Mouse (Mus musculus) kidney, embryonic 15.5 days (tissue): ENCODE measurements around the gene Fpr3. TPM values are rescaled to one million over a fixed set of nuclear protein-coding genes. Genes with fewer than 3 reads are reported as not detected.
"Not testable (repeated sequence)": the region's sequence is repeated elsewhere in the genome, so short reads cannot be mapped to it uniquely, and the experiment has no call there.

ENCODE experiments used
- ATAC-seq: fragments of 200-750 bp; cut with Nextera tagmentation; replicated peaks from 2 replicates; pipeline ENCODE4 v1.8.0; 2017; ENCODE audit warnings: moderate TSS enrichment; ENCODE audit not compliant: low FRiP score
- H3K27ac ChIP-seq: fragments of 300-500 bp; sonication (generic); 2 replicates; pipeline ENCODE4 v1.5.1; 2015; ENCODE audit warnings: mild to moderate bottlenecking, inconsistent platforms
- H3K27me3 ChIP-seq: fragments of 300-500 bp; sonication (generic); 2 replicates; pipeline ENCODE4 v1.6.1; 2015; ENCODE audit warnings: inconsistent platforms
- H3K36me3 ChIP-seq: fragments of 300-500 bp; sonication (generic); 2 replicates; pipeline ENCODE4 v1.6.1; 2015; ENCODE audit warnings: inconsistent platforms
- H3K4me1 ChIP-seq: fragments of 300-500 bp; sonication (generic); 2 replicates; pipeline ENCODE4 v1.6.1; 2015; ENCODE audit warnings: inconsistent platforms
- H3K4me2 ChIP-seq: fragments of 300-500 bp; sonication (generic); 2 replicates; pipeline ENCODE4 v1.6.1; 2015; ENCODE audit warnings: moderate library complexity, mild to moderate bottlenecking, inconsistent platforms
- H3K4me3 ChIP-seq: fragments of 300-500 bp; sonication (generic); replicated peaks from 2 replicates; pipeline ENCODE4 v1.5.1; 2015; ENCODE audit warnings: mild to moderate bottlenecking, inconsistent platforms
- H3K9ac ChIP-seq: fragments of 300-500 bp; sonication (generic); 2 replicates; pipeline ENCODE4 v1.6.1; 2015; ENCODE audit warnings: mild to moderate bottlenecking, inconsistent platforms
- H3K9me3 ChIP-seq: fragments of 300-500 bp; sonication (generic); replicated peaks from 2 replicates; pipeline ENCODE4 v1.6.1; 2016; ENCODE audit warnings: inconsistent platforms
- WGBS: fragments of 180-500 bp; shearing (Covaris S2); methylation state at CpG from one replicate; pipeline ENCODE4 v1.1.7; 2015; ENCODE audit warnings: mixed read lengths; 5-methylcytosine and 5-hydroxymethylcytosine counted together
- polyA plus RNA-seq: library from polyadenylated mRNA; unstranded; fragments of >200 nt; fragmentation: Nextera tagmentation; extraction: Ambion mirVana; gene quantifications from 2 replicates; pipeline ENCODE4 v1.2.1, GENCODE M21; 2015

Fpr3 gene
- polyA plus RNA-seq, result not detected in 2 replicates

DNA sequence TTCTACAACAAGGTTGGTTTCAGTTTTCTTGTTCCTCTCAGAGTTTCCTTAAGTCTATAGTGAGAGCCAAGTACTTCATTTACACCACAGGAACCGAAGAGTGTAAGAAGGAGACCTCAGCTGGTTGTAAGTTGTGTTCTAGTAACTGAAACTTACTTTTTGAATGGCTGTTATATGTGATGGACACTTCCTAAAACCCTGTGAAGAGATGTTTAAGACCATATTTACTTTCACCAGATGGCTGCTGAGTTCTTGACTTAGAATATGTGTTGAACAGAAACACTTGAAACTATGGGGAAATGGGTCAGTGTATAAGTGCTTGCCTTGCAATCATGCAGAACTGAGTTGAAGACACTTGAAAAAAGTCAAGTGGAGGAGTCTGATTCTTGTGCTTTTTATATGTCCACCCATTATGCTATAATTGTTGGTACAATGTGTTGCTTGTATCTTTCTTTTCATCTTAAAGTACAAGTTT, at the start of gene Fpr3, which contains the start of gene Fpr2:
Fpr3 (plus strand) TSS at position 79 of the 475 bp plus-strand sequence.
Fpr2 (plus strand) TSS at position 51 of the 475 bp plus-strand sequence.
- 0 out of 2 replicates have a peak, but pooled peaks cover 2% of the 10 kb centered on the region for H3K27me3 ChIP-seq
- no peaks in the 10 kb centered on the region for H3K4me1 ChIP-seq
- no peak within 1 kb of the TSS for H3K4me2 ChIP-seq
- no peaks in the 10 kb centered on the region for H3K9me3 ChIP-seq
- no peak for ATAC-seq
- H3K36me3 ChIP-seq, result no peaks in the 10 kb centered on the region
- WGBS, result 63% methylated on average over 1 of the region's 1 CpGs
- H3K9ac ChIP-seq, result no peak within 1 kb of the TSS
- no peak within 1 kb of the TSS for H3K4me3 ChIP-seq
- H3K27ac ChIP-seq, result no peak within 1 kb of the TSS

DNA sequence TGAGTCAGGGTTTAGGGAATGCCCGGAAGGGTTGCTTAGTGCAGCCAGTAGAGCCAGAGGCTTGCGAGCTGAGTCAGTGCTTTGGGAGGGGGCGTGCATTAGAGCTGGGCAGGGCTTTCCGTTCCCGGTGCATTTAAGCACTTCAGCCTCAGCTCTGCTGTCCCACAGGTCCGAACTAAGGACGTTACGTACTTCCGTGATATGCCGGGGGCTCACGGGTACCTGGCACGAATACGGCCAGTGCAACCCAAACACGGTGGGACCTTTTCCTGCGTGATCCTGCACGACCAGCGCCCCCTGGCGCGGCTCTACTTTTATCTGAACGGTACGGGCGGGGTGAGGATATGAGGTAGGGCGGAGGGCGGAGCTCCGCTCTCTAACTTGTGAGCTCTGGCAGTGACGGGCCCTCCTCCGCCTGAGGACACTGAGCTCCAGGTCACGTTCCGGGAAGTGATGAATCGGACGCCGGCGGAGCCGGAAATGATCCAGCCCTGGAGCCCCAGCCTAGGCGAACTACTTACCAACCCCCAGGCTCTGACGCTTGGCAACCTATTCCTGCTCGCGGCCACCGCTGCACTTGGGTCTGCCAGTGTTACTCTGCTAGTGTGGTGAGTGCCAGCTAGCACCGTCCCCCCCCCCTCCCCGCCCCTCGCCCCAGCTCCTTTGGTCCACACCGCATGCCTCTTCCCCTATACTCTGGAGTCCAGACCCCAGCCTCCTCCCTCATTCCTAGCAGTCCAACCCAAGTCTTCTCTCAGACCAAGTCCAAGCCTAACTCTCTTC, 49.5 kb upstream of the Fpr3 start:
- under 1% methylated on average over 41 of the region's 43 CpGs for WGBS
- H3K27ac ChIP-seq, result peak overlapping the region; percentile 91
- H3K4me2 ChIP-seq, result peak overlapping the region; percentile 71

DNA sequence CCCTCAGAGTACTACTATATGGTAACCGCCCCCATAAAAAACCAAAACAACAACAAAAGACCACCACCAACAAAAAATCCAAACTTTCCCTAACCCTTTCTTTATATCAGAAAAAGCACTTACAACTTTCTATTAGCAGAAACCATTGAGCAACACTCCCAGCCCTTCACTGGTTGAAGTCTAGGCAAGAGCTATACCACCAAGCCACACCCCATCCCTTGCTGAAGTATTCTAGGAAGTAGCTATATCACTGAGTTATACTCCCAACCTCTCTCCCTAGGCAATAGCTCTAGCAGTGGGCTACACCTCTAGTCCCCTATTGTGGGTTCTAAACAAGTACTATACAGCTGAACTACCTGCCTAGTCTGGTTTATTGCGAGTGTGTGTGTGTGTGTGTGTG, 48.4 kb upstream of the Fpr3 start:
- no peak overlapping the region for H3K4me2 ChIP-seq

More for the DNA sequence above, 49.5 kb upstream of the Fpr3 start:
- H3K9ac ChIP-seq, result peak overlapping the region; percentile 47
- peak overlapping the region; percentile 49 for H3K4me3 ChIP-seq
- H3K36me3 ChIP-seq, result peaks cover 76% of the 10 kb centered on the region
- H3K9me3 ChIP-seq, result no peaks in the 10 kb centered on the region
- H3K4me1 ChIP-seq, result peaks cover 54% of the 10 kb centered on the region
- H3K27me3 ChIP-seq, result no peaks in the 10 kb centered on the region
- ATAC-seq, result peak; percentile 98

DNA sequence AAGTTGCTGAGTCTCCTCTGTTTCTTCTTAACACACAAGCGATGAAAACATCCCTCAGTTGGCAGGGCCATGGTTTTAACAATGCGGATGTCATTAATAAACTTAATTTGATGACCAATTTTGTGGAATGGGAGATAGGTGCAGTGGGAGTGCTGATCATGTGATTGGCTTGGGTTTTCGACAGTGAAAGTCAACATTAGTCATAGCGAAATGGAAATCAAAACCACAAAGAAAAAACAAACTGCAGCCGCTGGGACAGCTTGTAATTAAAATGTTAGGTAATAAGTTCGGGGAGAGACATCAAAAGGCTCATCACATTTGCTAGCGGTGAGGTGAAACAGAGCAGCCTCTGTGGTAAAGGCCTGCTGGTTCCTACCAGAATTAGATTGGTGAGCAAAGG, 46.9 kb upstream of the Fpr3 start:
- H3K9me3 ChIP-seq, result no peaks in the 10 kb centered on the region
- 89% methylated on average over 7 of the region's 7 CpGs for WGBS

More for the DNA sequence above, 48.4 kb upstream of the Fpr3 start:
- H3K9ac ChIP-seq, result no peak overlapping the region
- H3K27me3 ChIP-seq, result no peaks in the 10 kb centered on the region
- WGBS, result 91% methylated on average over 2 of the region's 2 CpGs
- H3K4me1 ChIP-seq, result peaks cover 45% of the 10 kb centered on the region
- H3K9me3 ChIP-seq, result no peaks in the 10 kb centered on the region
- H3K4me3 ChIP-seq, result no peak overlapping the region
- peaks cover 65% of the 10 kb centered on the region for H3K36me3 ChIP-seq
- no peak for ATAC-seq
- no peak overlapping the region for H3K27ac ChIP-seq

DNA sequence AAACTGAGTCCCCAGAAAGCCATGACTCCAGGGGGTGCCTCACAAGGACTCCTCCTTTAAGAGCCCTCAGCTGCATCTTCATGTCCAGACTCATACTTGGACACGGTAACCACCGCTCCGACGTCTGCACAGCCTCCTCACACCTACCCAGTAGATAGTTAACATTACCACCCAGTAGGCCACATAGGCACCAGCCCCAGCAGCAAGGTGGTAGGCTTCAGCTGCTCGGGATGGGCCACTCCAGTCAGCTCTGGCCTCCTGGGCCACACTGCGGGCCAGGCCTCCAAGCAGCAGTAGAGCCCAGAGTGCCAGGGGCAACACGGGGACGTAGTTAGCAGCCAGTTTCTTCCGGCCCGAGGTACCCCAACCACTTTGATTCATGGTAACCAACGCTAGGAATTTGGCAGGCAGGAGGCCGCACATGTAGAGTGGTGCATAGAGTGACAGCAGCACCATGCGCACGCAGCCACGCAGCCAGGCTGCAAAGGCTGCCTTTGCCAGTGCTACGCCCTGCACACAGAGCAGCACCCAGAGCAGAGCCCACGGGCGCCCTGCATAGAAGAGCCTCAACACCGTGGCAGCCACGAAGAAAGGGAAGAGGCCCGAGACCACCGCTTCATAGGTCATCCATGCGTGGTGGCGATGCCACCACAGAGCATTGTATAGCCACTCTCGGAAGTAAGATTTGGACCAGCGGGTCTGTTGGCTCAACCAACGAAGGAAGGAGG, 44.0 kb upstream of the Fpr3 start:
- Histone ChIP-seq H3K36me3 (peaks cover 40% of the 10 kb centered on the region), H3K9me3 (no peaks in the 10 kb centered on the region), H3K4me2 (no peak overlapping the region), H3K4me1 (peaks cover 7% of the 10 kb centered on the region; the same call in 1 of the 2 replicates), H3K4me3 (no peak overlapping the region), H3K27ac (no peak overlapping the region), H3K27me3 (no peaks in the 10 kb centered on the region), H3K9ac (no peak overlapping the region)
- WGBS, result 75% methylated on average over 27 of the region's 27 CpGs
- ATAC-seq, result peak; percentile 37; the same call in 1 of the 2 replicates

More for the DNA sequence above, 46.9 kb upstream of the Fpr3 start:
- Histone ChIP-seq H3K4me2 (no peak overlapping the region), H3K36me3 (peaks cover 51% of the 10 kb centered on the region), H3K4me1 (peaks cover 29% of the 10 kb centered on the region), H3K4me3 (no peak overlapping the region), H3K9ac (no peak overlapping the region), H3K27me3 (no peaks in the 10 kb centered on the region), H3K27ac (no peak overlapping the region)
- no peak for ATAC-seq

DNA sequence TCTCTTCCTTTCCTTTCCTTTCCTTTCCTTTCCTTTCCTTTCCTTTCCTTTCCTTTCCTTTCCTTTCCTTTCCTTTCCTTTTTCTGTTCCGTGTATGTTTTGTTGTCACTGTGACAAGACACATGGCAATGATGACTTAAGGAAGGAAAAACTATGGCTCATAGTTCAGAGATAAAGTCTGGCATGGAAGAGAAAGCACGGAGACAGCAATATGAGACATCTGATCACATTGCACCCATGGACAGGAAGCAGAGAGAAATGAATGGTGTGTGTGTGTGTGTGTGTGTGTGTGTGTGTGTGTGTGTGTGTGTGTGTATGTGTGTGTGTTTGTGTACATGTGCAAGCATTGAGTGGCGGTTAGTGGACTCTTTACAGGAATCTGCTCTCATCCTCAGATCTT, 43.0 kb upstream of the Fpr3 start:
- not testable (repeated sequence) for H3K27me3 ChIP-seq, H3K27ac ChIP-seq, H3K9ac ChIP-seq, H3K9me3 ChIP-seq, ATAC-seq, H3K4me3 ChIP-seq, H3K4me1 ChIP-seq, H3K4me2 ChIP-seq
- 83% methylated on average over 3 of the region's 3 CpGs for WGBS
- H3K36me3 ChIP-seq, result peaks cover 38% of the 10 kb centered on the region

DNA sequence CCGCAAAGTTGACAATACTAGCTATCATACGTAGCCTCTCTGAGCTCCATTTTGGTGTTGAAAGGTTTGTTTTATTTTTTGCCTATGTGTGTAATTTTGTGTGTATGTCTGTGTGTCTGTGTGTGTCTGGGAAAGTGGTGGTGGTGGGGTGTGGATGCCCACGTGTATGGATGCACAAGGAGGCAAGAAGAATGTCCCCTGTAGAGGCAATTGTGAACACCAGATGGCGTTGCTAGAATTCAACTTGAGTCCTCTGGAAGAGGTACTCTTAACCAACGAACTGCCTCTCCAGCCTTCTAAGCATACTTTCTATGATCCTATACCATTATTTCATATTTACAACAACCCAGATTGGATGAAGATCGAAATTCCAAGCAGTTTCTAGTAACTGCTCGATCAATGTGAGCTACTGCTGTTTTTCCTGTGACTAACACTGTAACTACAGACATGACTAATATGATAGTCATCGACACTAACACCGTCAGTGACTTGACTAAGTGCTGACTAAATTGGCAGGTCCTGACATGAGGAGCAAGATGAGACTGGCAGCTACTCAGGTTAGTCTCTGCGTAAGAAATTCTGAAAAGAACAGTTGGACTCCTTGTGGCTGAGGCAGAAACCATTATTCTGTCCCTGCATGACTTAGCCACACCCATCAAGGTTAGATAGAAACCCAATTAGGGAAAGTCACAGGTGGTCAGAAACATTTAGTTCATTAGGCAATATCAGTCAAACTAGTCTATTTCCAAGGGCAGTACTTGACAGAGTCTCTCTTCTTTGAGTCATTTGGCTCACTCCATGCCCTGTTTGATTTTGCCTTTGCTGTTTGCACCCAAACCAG, 42.2 kb upstream of the Fpr3 start:
- H3K27me3 ChIP-seq, result peaks cover 11% of the 10 kb centered on the region
- H3K4me3 ChIP-seq, result no peak overlapping the region
- no peak overlapping the region for H3K4me2 ChIP-seq
- no peaks in the 10 kb centered on the region for H3K9me3 ChIP-seq
- peaks cover 5% of the 10 kb centered on the region for H3K4me1 ChIP-seq
- peaks cover 30% of the 10 kb centered on the region for H3K36me3 ChIP-seq
- ATAC-seq, result no peak
- no peak overlapping the region for H3K27ac ChIP-seq
- no peak overlapping the region for H3K9ac ChIP-seq
- WGBS, result 74% methylated on average over 10 of the region's 10 CpGs

DNA sequence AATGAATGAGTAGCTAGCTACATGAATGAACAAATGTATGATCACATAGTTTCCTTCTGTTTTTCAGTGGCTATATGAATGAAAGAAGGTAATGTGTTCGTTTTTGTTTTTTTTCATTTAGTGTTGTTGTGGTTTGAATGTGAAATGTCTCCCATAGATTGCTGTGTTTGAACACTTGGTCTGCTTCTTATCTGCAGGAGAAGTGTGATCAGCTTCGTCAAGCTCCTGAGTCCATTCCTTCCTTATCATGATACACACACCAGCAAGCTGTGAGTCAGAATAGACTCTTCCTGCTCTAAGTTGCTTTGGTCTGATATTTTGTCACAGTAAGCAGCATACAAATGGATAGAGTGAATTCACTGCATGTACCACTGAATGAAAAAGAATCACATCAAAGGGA, 38.7 kb upstream of the Fpr3 start:
- Histone ChIP-seq H3K4me3 (no peak overlapping the region), H3K9me3 (no peaks in the 10 kb centered on the region), H3K4me2 (no peak overlapping the region), H3K36me3 (0 out of 2 replicates have a peak, but pooled peaks cover 5% of the 10 kb centered on the region), H3K9ac (no peak overlapping the region), H3K27me3 (peaks cover 12% of the 10 kb centered on the region), H3K4me1 (peaks cover 5% of the 10 kb centered on the region), H3K27ac (no peak overlapping the region)
- ATAC-seq, result no peak
- WGBS, result 82% methylated on average over 2 of the region's 2 CpGs

DNA sequence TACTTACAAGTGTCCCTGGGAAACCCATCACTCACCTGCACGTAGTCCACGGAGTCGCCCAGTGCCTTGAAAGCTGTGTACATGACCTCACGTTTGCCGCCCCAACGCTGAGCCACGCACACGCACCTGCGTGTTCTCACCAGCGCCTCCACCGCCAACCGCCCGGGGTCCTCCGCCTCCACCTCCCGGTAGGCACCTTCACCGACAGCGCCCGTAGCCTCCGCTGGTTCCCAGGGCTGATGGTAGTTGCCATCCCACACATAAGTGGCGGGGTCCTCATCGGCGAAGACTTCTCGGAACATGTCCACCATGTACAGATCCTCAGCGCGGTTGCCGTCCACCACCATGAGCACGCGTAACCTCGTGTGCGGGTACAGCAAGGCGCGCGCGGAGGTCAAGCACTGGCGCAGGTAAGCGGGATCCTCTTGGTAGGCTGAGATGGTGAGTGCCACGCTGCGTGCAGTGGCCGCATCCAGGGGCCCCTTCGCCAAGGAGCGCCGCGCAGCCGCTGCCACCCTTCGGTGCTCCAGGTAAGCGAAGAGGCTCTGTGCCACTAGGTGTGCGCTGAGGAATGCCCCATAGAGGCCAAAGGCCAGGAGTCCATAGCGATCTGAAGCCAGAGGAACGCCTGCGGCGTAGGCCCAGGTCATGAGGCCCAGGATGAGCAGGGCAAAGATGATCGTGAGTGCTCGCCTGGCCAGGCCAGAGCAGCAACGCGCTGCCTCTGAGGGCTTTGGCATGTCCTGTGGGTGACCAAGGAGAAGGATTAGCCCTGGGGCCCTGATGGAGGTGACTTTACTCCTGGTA, 37.5 kb upstream of the Fpr3 start:
- Histone ChIP-seq H3K9me3 (no peaks in the 10 kb centered on the region), H3K4me3 (peak overlapping the region; percentile 20), H3K27me3 (peaks cover 12% of the 10 kb centered on the region), H3K9ac (no peak overlapping the region), H3K27ac (no peak overlapping the region), H3K36me3 (0 out of 2 replicates have a peak, but pooled peaks cover 5% of the 10 kb centered on the region), H3K4me1 (peaks cover 5% of the 10 kb centered on the region), H3K4me2 (peak overlapping the region; percentile 55)
- 23% methylated on average over 55 of the region's 55 CpGs for WGBS
- peak; percentile 68 for ATAC-seq

DNA sequence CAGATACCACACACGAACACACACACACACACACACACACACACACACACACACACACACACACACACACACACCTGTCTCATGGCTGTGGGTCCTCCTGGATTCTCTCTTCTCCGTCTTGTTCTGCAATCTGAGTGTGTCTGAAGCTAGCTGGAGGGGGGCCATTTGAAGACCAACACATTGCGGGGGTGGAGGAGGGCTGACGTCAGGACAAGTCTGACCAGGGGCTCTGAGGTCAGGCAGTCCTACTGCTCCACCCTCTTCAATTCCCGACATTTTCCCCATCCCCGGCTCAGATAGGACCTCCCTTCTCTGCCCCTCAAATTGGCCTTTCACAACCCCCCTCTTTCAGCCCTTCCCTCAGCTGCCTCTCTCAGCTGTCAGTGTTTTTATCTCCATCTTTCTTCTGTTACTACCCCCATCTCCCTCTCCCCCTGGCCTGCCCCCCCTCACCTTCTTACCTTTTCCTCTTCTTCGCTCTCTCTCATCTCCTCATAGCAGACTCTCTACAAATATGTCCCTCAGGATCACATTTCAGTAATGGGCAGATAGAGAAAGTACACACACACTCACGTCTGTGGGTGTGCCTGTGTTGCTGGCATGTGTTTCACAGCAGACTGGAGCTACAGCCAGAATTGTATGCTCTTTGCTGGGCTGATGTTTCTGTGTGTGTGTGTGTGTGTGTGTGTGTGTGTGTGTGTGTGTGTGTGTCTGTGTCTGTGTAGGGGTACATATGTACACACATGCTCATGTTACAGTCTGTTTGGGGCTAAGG, 32.4 kb upstream of the Fpr3 start, which contains the start of gene Has1:
Has1 (minus strand) TSS at position 142 of the 775 bp plus-strand sequence.
- 35% methylated on average over 8 of the region's 8 CpGs for WGBS
- Histone ChIP-seq H3K4me1 (peaks cover under 1% of the 10 kb centered on the region), H3K36me3 (no peaks in the 10 kb centered on the region), H3K27me3 (peaks cover 2% of the 10 kb centered on the region), H3K9ac (no peak within 1 kb of the TSS), H3K4me3 (no peak within 1 kb of the TSS), H3K27ac (no peak within 1 kb of the TSS), H3K4me2 (no peak within 1 kb of the TSS), H3K9me3 (no peaks in the 10 kb centered on the region)
- no peak for ATAC-seq
